Mouse (Mus musculus) left cerebral cortex, adult 2 months (tissue): Measurements from ENCODE around the gene Tomt. TPM values are rescaled to one million over a fixed set of nuclear protein-coding genes. Genes with fewer than 3 reads are reported as not detected.

Experiments used
- DNase-seq, 2 experiments: peaks; one replicate each; pipeline ENCODE4 v3.0.0; 2021 to 2022; ENCODE audit warnings: low spot score in 2 of 2, mixed read lengths in 1 of 2; ENCODE audit errors: extremely low spot score in 1 of 2
- H3K27ac ChIP-seq: fragments of 200-600 bp; 2 replicates; pipeline ENCODE4 v1.8.1; 2022
- H3K4me3 ChIP-seq: fragments of 200-600 bp; 2 replicates; pipeline ENCODE4 v1.8.1; 2022
- CTCF ChIP-seq: fragments of 200-600 bp; IDR thresholded peaks from 2 replicates; pipeline ENCODE4 v1.8.1; 2022; ENCODE audit warnings: antibody characterized with exemption, mild to moderate bottlenecking, moderate library complexity
- intact Hi-C: fragments of 180-260 bp; cut with DNase I; formaldehyde crosslinking; loops from one replicate; pipeline ENCODE4 v1.15.1; 2025
- microRNA-seq, 2 experiments: library from miRNA; unstranded; fragments of <30 nt; microRNA quantifications; one replicate each; pipeline ENCODE4 v1.2.0; 2021
- total RNA-seq, 2 experiments: library from RNA; stranded (reverse); gene quantifications; 2 replicates each; pipeline ENCODE4 v1.2.3; 2021

The Tomt gene
- total RNA-seq, 2 experiments from 2014 or later = not detected

DNA sequence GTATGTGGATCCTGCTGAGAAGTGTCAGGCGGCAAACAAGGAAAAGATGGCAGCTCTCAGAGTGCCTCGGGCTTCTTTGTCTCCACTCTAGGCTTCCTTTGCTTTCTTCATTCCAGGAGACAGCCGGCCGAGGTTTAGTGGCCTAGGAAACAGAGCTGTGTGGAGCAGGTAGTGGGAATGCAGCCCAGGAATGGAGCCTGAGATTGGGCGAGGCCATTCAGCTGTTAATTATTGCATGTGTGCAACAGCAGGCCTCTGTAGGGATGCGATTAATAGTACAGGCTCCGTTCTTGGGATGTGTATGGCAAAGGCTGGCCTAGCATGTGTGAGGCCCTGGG, 37.0 kb downstream of the Tomt start:
- Histone ChIP-seq H3K27ac (no peak overlapping the region), H3K4me3 (no peak overlapping the region)
- DNase-seq = no peak
- TF ChIP-seq CTCF = no peak
- intact Hi-C loops = no loop called here

DNA sequence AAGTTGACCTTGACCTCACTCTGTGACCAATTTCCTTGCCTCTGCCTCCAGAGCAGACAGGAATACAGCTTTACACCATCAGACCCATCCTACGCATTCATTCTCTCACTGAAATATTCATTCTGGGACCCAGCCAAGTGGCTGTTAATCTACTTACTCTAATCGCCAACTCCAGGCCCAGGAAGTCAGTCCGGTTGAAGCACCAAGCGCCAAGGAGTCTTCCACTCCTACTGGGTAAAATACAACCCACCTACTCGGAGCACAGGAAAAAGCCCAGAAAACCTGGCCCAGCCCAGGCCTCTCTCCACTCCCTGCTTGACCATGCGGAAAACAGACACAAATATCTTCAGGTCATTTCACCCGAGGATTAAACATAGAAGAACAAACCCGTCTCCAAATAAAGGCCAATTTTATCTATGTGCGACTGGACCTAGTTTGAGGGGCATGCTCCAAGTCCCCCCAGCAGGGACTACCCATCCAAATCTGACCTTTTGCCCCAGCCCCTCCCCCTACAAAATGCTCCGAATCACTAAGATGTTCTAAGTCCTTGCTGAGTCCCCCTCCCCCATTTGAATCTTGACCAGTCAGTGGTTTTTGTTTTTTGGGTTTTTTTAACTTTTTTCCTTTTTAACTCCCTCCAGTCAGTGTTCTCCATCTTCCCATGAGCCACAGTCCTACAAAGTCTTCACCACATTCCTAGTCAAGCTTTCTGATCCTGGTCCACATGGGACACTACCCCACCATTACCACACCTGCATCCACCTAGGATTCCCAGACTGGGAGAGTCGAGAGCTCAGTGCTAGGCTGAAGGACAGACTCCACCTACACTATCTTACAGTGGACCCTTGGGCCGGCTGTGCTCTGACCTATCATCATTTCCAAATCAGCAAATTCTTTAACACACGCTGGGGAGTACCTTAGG, 37.7 kb downstream of the Tomt start:
- H3K4me3 ChIP-seq = no peak overlapping the region
- TF ChIP-seq CTCF = no peak
- no peak for DNase-seq
- H3K27ac ChIP-seq = no peak overlapping the region
- intact Hi-C loops = no loop called here

DNA sequence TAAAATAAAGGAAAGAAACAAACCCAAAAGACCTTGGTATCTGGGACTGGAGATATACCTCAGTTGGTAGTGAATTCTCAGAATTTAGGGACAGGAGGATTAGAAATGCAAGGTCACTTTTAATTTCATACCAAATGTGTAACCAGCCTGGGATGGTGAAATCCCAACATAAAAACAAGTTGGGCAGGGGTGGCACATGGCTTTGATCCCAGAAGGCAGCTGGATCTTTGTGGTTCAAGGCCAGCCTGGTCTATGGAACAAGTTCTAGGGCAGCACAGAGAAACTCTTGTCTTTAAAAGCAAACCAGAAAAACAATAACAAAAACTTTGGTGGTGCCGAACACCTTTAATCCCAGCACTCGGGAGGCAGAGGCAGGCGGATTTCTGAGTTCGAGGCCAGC, 38.7 kb downstream of the Tomt start:
- intact Hi-C loops = no loop called here
- Histone ChIP-seq H3K4me3 (no peak overlapping the region), H3K27ac (no peak overlapping the region)
- TF ChIP-seq CTCF = no peak
- no peak for DNase-seq

DNA sequence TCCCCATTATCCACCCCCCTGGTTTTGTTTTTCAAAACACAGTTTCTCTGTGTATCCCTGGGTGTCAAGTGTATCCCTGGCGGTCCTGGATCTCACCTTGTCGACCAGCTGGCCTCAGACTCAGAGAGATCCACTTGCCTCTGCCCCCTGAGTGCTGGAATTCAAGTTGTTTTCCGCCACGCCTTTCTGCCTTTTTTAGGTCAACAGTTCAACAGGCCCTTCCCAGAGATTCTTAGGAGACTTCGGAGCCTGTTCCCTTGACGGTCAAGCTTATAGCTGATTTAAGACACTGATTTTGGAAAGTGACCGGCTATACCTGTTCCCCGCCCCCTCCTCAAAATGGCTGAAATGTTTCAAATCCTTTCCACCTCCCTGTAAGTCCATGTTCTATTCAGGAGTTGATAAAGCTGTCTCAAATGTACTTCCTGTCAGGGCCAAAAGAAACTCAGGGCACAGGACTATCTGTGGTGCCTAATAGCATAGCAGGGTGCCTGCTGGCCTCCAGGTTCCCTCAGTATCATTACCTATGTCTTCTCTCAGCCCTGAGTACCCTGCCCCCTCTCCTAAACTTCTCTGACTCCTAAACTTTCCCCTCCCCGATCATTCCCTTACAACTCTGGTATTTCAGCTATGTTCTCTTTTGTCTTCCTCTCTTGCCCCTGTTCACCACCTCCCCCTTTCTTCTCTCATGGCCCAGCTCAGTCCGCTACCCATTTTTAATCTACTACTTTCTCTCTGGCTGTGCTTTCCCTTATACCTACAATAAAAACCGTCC, 39.5 kb downstream of the Tomt start:
- intact Hi-C loops = no loop called here
- Histone ChIP-seq H3K4me3 (no peak overlapping the region), H3K27ac (no peak overlapping the region)
- TF ChIP-seq CTCF = no peak
- no peak for DNase-seq

DNA sequence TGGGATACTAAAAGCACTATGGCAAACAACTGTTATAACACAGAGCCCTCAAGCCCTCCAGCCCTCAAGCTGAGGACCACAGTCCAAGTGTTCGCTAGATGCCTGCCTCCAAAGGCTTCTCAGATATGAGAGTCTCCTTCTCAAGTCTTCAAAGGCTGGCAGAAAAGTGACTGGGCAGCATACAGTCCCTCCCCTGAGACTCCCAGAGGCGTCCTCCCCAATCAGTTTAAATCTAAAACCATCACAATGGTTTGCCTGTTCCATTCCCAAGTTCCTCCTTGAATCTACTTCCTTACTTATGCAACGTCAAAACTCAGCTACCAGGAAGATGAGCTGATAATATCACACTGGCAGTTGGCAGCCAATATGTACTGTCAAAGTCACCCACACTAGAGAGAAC, 42.7 kb downstream of the Tomt start, which contains the start of gene Anapc15:
Gene Anapc15, plus strand, starts transcription at position 301 of the 400 bp plus-strand sequence.
- intact Hi-C loops = no loop called here
- H3K4me3 ChIP-seq = no peak within 1 kb of the TSS
- TF ChIP-seq CTCF = no peak
- no peak within 1 kb of the TSS for H3K27ac ChIP-seq
- DNase-seq = no peak

DNA sequence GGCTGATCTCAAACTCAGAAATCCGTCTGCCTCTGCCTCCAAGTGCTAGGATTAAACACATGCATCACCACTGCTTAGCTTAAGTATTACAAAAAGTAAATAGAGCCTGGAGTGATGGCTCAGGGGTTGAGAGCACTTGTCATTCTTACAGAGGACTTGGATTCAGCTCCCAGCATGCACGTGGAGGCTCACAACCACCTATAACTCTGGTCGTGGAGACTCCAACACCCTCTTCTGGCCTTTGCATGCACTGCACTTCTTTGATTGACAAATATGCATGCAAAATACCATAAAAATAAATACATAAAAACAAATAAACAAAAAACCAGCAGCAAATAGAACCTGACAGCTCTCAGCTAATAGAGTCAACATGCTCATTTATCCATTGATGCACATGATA, 43.9 kb downstream of the Tomt start:
- Histone ChIP-seq H3K27ac (no peak overlapping the region), H3K4me3 (no peak overlapping the region)
- intact Hi-C loops = no loop called here
- DNase-seq = no peak
- no peak; the same call in 1 of the 2 replicates for TF ChIP-seq CTCF

DNA sequence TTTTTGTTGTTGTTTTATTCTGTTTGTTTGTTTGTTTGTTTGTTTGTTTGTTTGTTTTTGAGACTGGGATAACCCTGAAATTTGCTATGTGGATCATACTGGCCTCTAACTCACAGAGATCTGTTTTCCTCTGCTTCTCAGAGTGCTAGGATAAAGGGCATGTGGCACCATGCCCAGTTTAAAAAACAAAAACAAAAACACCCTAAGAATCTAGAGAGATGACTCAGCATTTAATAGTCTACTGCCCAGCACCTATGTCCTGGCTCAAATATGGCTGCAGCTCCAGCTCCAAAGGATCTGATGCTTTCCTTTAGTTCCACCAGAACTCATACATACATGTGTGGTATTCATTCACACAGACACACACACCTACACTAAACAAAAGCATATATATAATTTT, 45.2 kb downstream of the Tomt start:
- no peak for TF ChIP-seq CTCF
- intact Hi-C loops = no loop called here
- no peak overlapping the region for H3K4me3 ChIP-seq
- no peak overlapping the region for H3K27ac ChIP-seq
- no peak for DNase-seq

DNA sequence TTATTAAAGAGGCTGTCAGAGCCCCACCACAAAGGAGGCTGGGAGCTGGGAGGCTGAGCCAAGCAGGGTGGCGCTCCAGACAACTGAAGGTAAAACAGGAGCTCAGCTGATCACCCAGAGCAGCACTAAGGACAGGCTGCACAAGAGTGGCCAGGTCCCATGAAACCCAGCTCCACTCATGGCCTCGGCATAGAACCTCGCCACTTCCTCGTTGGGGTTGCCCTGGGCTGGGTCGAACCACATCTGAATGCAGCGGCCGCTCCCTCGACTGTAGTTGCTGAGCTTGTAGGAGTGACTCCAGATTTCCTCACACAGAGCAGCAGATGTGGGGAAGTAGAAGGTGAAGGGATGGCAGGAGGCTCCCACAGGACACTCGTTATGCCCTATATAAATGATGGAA, 47.8 kb downstream of the Tomt start:
- no peak overlapping the region for H3K27ac ChIP-seq
- intact Hi-C loops = no loop called here
- no peak overlapping the region for H3K4me3 ChIP-seq
- TF ChIP-seq CTCF = no peak
- no peak for DNase-seq

DNA sequence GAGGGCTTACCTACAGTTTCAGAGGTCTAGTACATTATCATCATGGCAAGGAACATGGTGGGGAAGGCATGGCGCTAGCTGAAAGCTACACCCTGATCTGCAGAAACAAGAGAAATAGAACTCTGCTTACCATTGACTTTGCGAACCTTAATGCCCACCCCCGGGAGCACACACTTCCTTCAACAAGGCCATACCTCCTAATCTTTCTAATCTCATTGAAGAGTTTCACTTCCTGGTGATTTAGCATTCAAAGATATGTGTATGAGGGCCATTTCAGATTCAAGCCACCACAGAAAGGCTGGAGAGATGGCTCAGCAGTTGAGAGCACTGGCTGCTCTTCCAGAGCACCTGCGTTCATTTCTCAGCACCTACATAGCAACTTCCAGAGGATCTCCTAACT, 49.1 kb downstream of the Tomt start, which contains the start of gene Folr2:
Gene Folr2, minus strand, starts transcription at position 101 of the 400 bp plus-strand sequence.
- DNase-seq = no peak
- TF ChIP-seq CTCF = no peak
- no peak within 1 kb of the TSS for H3K27ac ChIP-seq
- no peak within 1 kb of the TSS for H3K4me3 ChIP-seq
- intact Hi-C loops = no loop called here

DNA sequence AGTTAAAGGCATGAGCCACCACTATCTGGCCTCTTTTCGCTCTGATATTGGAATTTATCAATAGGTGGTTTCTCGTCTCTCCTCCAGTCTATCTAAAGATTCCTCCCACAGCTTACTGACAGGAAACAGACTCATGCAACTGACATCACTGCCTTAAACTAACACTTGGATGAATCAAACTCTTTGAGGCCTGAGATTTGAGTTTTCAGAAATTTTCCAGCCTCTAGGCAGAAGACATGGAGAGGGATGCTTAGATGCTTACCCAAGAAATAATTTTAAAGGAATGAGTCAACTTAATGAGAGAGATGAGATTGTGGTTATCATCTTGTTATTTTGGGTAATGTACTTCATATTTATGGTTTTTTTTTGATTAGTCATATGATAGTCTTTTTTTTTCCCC, 52.3 kb downstream of the Tomt start:
- intact Hi-C loops = no loop called here
- DNase-seq = no peak
- no peak for TF ChIP-seq CTCF
- Histone ChIP-seq H3K27ac (no peak overlapping the region), H3K4me3 (no peak overlapping the region)

DNA sequence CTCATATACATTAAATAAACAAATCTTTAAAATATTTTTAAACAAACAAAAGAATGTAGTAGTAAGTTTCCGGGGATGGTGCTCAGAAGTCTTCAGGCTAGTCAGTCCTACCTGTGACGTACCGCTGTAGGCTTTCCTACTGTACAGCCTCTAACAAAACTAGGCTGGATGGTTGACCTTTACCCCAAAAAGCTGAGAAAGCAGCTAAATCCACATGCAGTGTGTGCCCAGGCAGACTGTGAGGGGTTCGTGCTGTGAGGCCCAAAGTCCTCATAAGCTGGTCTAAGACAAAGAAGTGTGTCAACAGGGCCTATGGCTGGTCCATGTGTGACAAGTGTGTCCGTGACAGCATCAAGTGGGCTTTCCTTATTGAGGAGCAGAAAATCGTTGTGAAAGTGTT, 53.3 kb downstream of the Tomt start:
- Histone ChIP-seq H3K4me3 (no peak overlapping the region), H3K27ac (no peak overlapping the region)
- DNase-seq = no peak
- intact Hi-C loops = no loop called here
- TF ChIP-seq CTCF = no peak

DNA sequence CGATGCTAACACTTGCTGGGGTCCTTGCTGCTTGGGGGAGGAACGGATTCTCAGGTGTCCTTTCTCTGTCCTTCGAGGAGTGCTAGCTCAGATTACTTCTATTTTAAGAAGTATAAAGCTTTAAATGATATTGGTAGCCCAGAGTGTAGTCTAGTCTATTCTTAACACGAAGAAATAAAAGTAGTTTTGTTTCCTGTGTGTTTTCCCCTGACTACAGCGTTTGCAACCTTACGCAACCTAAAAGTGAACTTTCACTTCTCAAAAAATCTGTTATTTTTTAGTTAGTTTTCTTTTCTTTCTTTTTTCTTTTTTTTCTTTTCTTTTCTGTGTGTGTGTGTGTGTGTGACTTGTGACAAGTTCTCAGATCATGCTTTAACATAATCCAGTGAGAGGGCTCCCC, 54.5 kb downstream of the Tomt start:
- no peak for DNase-seq
- Histone ChIP-seq H3K27ac (no peak overlapping the region), H3K4me3 (no peak overlapping the region)
- intact Hi-C loops = no loop called here
- no peak for TF ChIP-seq CTCF

Small RNA genes within 50 kb of the gene (microRNA-seq; reads per million reads assigned to microRNA genes)
- 0 reads per million in 2 experiments for gene Gm22655

Other genes starting within 250 kb of the Tomt start
- 10 to 100 TPM; 55.6 to 57.1 TPM for gene Clpb, start 242.7 kb downstream of the Tomt start, total RNA-seq
- gene Phox2a, start 88.0 kb downstream of the Tomt start, total RNA-seq = not detected
- gene Inppl1, start 68.1 kb downstream of the Tomt start, total RNA-seq = 10 to 100 TPM; 28.1 to 34.7 TPM
- not detected for gene Folr2, start 49.2 kb downstream of the Tomt start, total RNA-seq
- 10 to 100 TPM; 31.4 to 32.6 TPM for gene Anapc15, start 42.6 kb downstream of the Tomt start, total RNA-seq
- gene Folr1, start 35.6 kb downstream of the Tomt start, total RNA-seq = 1 to 10 TPM; 1.1 to 1.8 TPM
- gene Lamtor1, start 455 bp downstream of the Tomt start, total RNA-seq = 10 to 100 TPM; 87.9 to 90.9 TPM
- gene Lrrc51, start 27.5 kb upstream of the Tomt start, total RNA-seq = 1 to 10 TPM; 4.0 to 4.8 TPM
- 100 to 1,000 TPM in 1 of 2 experiments, 10 to 100 TPM in 1; 96.8 to 101 TPM for gene Numa1, start 27.8 kb upstream of the Tomt start, total RNA-seq
- gene Il18bp, start 112.3 kb upstream of the Tomt start, total RNA-seq = 10 to 100 TPM in 1 of 2 experiments, 1 to 10 TPM in 1; 8.5 to 10.2 TPM
- 10 to 100 TPM; 51.1 to 53.9 TPM for gene Rnf121, start 159.1 kb upstream of the Tomt start, total RNA-seq
- 10 to 100 TPM; 25.6 to 28.2 TPM for gene Xndc1, start 159.2 kb upstream of the Tomt start, total RNA-seq
- gene Xntrpc, start 159.4 kb upstream of the Tomt start, total RNA-seq = 1 to 10 TPM; 2.6 to 3.0 TPM
- under 1 TPM in 1 of 2 experiments, not detected in 1; 0.91 TPM for gene Trpc2, start 176.8 kb upstream of the Tomt start, total RNA-seq
- gene Art1, start 195.4 kb upstream of the Tomt start, total RNA-seq = not detected
- not detected for gene Art5, start 203.1 kb upstream of the Tomt start, total RNA-seq
- under 1 TPM; 0.14 to 0.40 TPM for gene Chrna10, start 210.5 kb upstream of the Tomt start, total RNA-seq